Mouse (Mus musculus) intestine, embryonic 15.5 days (tissue): ENCODE measurements around the gene Ier2. TPM values are rescaled to one million over a fixed set of nuclear protein-coding genes. Genes with fewer than 3 reads are reported as not detected.
"Not testable (repeated sequence)": the region's sequence is repeated elsewhere in the genome, so short reads cannot be mapped to it uniquely, and the experiment has no call there.

Source experiments
- ATAC-seq: fragments of 200-750 bp; cut with Nextera tagmentation; 2 replicates; pipeline ENCODE4 v1.8.0; 2017; ENCODE audit warnings: moderate TSS enrichment, moderate library complexity
- H3K27ac ChIP-seq: fragments of 300-500 bp; sonication (generic); 2 replicates; pipeline ENCODE4 v1.5.1; 2015; ENCODE audit warnings: mild to moderate bottlenecking, inconsistent platforms
- H3K27me3 ChIP-seq: fragments of 300-500 bp; sonication (generic); replicated peaks from 2 replicates; pipeline ENCODE4 v1.6.1; 2015; ENCODE audit warnings: inconsistent platforms
- H3K36me3 ChIP-seq: fragments of 300-500 bp; sonication (generic); 2 replicates; pipeline ENCODE4 v1.6.1; 2015; ENCODE audit warnings: inconsistent platforms
- H3K4me1 ChIP-seq: fragments of 300-500 bp; sonication (generic); replicated peaks from 2 replicates; pipeline ENCODE4 v1.6.1; 2015; ENCODE audit warnings: inconsistent platforms
- H3K4me2 ChIP-seq: fragments of 300-500 bp; sonication (generic); replicated peaks from 2 replicates; pipeline ENCODE4 v1.6.1; 2015; ENCODE audit warnings: mild to moderate bottlenecking, inconsistent platforms
- H3K4me3 ChIP-seq: fragments of 300-500 bp; sonication (generic); replicated peaks from 2 replicates; pipeline ENCODE4 v1.5.1; 2015; ENCODE audit warnings: inconsistent platforms
- H3K9ac ChIP-seq: fragments of 300-500 bp; sonication (generic); 2 replicates; pipeline ENCODE4 v1.6.1; 2015; ENCODE audit warnings: inconsistent platforms
- H3K9me3 ChIP-seq: fragments of 300-500 bp; sonication (generic); 2 replicates; pipeline ENCODE4 v1.6.1; 2016; ENCODE audit warnings: inconsistent platforms
- WGBS: fragments of 180-500 bp; shearing (Covaris S2); methylation state at CpG from one replicate; pipeline ENCODE4 v1.1.7; 2015; 5-methylcytosine and 5-hydroxymethylcytosine counted together
- polyA plus RNA-seq: library from polyadenylated mRNA; unstranded; fragments of >200 nt; fragmentation: Nextera tagmentation; extraction: Ambion mirVana; gene quantifications from 2 replicates; pipeline ENCODE4 v1.2.1, GENCODE M21; 2015

The Ier2 gene
- polyA plus RNA-seq, 1 experiment from 2014 or later = 85.5 TPM

DNA sequence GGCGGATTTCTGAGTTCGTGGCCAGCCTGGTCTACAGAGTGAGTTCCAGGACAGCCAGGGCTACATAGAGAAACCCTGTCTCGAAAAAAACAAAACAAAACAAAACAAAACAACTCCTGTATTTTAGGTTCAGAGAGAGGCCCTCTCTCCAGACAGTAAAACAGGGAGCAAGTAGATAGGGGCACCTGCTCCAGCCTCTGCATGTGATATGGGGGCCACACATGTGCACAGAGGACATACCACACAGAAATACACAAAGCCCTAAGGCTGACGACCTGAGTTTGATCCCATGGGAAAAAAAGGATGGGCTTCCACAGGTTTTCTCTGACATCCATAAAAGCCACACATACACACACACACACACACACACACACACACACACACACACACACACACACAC lies 39.2 kb downstream of the Ier2 start:
- H3K4me3 ChIP-seq, H3K4me1 ChIP-seq, H3K27ac ChIP-seq, ATAC-seq, H3K9ac ChIP-seq, H3K36me3 ChIP-seq, H3K4me2 ChIP-seq, H3K27me3 ChIP-seq, H3K9me3 ChIP-seq: not testable (repeated sequence)
- WGBS = 74% methylated on average over 4 of the region's 4 CpGs

DNA sequence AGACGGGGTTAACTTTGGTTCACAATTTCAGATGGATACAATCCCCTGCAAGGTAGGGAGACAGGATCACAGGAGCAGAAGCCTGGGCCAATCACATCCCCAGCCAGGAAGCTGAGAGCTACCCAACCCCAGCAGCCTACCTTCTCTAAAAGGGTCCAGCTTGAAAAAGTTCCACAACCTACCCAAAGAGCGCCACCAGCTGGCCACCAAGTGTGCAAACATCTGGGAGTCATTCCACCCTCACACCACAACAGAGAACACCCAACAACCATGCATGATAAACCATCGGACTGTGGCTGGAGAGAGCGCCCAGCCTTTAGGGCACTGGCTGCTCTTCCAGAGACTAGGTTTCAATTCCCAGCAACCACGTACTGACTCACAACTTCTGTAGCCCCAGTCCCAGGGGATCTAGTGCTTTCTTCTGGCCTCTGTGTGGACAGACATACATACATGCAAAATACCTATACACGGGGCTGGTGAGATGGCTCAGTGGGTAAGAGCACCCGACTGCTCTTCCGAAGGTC lies 41.5 kb downstream of the Ier2 start:
- Histone ChIP-seq H3K27me3 (0 out of 2 replicates have a peak, but pooled peaks cover 3% of the 10 kb centered on the region), H3K4me1 (no peaks in the 10 kb centered on the region), H3K36me3 (no peaks in the 10 kb centered on the region), H3K4me3 (no peak overlapping the region), H3K9me3 (no peaks in the 10 kb centered on the region), H3K27ac (no peak overlapping the region), H3K9ac (no peak overlapping the region), H3K4me2 (no peak overlapping the region)
- no peak for ATAC-seq
- WGBS = 72% methylated on average over 8 of the region's 8 CpGs

DNA sequence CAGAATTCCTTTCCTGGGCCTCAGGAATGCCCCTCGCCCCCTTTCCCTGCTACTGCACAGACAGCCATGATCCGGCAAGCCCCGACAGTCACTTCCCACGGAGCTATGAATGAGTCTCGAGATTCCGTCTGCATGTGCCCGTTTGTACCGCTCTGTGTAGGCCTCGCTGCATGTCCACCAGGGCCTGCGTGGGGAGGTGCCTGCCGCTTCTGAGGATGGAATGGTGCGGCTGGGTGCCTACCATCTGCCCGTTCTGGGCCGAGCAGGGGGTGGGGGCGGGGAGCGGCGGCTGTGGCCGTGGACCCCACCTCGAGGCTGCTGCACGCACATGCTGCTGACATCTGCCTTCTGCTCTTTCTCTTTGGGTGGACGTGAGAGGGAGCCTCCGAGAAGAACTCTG lies 45.6 kb downstream of the Ier2 start:
- Histone ChIP-seq H3K27ac (no peak overlapping the region), H3K9me3 (no peaks in the 10 kb centered on the region), H3K9ac (no peak overlapping the region), H3K4me3 (no peak overlapping the region), H3K36me3 (no peaks in the 10 kb centered on the region), H3K4me2 (no peak overlapping the region), H3K27me3 (0 out of 2 replicates have a peak, but pooled peaks cover 5% of the 10 kb centered on the region), H3K4me1 (no peaks in the 10 kb centered on the region)
- ATAC-seq = no peak
- 56% methylated on average over 22 of the region's 22 CpGs for WGBS

DNA sequence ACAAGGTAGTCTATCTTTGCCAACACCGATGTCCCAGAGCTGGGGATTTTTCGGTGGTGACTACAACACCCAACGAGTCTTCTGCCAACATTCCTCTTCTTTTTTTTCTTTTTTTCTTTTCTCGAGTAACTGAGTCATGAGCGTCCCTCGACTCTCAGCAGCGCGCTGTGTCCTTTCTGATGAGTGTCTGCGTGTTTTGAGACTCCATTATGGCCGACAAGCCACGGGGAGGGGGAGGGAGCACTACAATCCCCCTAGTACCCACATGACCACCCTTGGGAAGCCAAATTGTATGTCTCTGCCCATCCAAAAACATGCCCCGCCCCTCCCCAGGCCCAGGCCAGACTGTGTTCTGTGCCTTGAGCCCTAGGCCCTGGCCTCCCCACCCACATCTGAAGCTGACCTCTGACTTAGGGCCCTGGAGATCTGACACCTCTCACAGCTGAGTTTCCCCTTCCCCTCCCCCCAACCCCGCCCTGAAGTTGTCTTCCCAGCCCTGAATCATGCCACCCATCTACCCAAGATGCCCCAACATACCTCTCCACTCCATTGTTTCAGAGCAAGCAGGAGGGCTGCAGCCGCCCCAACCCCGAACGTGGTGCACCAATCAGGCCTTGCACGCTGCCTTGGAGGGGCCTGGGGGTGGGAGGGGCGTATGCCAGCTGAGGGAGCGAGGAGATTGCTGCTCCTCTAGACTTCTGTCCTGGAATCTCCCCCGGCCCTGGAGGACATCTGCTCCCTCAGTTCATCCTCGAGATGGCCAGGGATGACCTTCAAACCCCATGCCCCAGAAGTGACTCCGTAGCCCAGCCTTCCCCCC lies 46.8 kb downstream of the Ier2 start:
- no peaks in the 10 kb centered on the region for H3K9me3 ChIP-seq
- no peaks in the 10 kb centered on the region for H3K36me3 ChIP-seq
- H3K4me2 ChIP-seq = no peak overlapping the region
- H3K27ac ChIP-seq = no peak overlapping the region
- ATAC-seq = no peak
- H3K27me3 ChIP-seq = 0 out of 2 replicates have a peak, but pooled peaks cover 5% of the 10 kb centered on the region
- no peaks in the 10 kb centered on the region for H3K4me1 ChIP-seq
- no peak overlapping the region for H3K9ac ChIP-seq
- H3K4me3 ChIP-seq = no peak overlapping the region
- 39% methylated on average over 22 of the region's 22 CpGs for WGBS

DNA sequence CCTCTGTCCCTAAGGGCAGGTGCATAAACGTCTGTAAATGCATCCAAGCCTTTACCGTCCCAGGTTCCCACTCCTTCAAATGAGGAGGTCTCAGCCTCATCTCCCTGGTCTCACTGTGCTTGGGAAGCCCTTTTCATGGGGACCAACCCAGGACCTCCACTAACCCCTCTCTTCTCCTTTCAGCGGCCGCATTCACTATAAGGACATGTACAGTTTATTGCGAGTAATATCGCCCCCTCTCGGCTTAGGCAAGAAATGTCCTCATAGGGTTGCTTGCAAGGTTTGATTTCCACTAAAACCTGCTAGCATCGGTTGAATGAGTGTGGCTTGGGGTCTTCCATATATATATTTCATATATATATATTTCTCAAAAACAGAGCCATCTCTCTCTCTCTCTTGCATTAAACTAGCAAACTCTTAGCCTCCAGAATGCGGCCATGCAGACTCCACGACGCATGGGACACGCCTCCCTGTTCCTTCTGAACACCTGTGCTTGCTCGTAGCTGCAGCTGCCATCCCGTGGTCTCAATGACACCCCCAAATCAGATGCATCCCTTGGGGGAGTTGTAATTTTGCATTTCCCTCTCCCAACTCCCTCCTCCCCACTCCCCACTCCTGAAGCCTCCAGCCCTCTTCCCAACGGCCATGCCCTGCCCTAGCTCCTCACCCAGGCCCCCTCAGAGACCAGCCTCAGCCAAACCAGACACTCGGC lies 48.0 kb downstream of the Ier2 start:
- no peak overlapping the region for H3K27ac ChIP-seq
- H3K36me3 ChIP-seq = no peaks in the 10 kb centered on the region
- no peaks in the 10 kb centered on the region for H3K9me3 ChIP-seq
- H3K27me3 ChIP-seq = 0 out of 2 replicates have a peak, but pooled peaks cover 5% of the 10 kb centered on the region
- H3K4me3 ChIP-seq = no peak overlapping the region
- H3K4me2 ChIP-seq = no peak overlapping the region
- no peaks in the 10 kb centered on the region for H3K4me1 ChIP-seq
- ATAC-seq = no peak
- WGBS = 35% methylated on average over 16 of the region's 16 CpGs
- no peak overlapping the region for H3K9ac ChIP-seq

Other genes starting within 250 kb of the Ier2 start
- gene Trmt1, start 23.5 kb upstream of the Ier2 start, polyA plus RNA-seq = 59.9 and 68.3 TPM in 2 replicates
- 14.8 and 17.0 TPM in 2 replicates for gene Nacc1, start 25.0 kb upstream of the Ier2 start, polyA plus RNA-seq
- gene Lyl1, start 38.6 kb upstream of the Ier2 start, polyA plus RNA-seq = 5.1 and 5.5 TPM in 2 replicates
- 3.1 and 3.7 TPM in 2 replicates for gene G430095P16Rik, start 60.2 kb upstream of the Ier2 start, polyA plus RNA-seq
- 14.2 and 14.8 TPM in 2 replicates for gene Nfix, start 137.5 kb upstream of the Ier2 start, polyA plus RNA-seq
- gene Dand5, start 160.0 kb upstream of the Ier2 start, polyA plus RNA-seq = 4.5 and 5.3 TPM in 2 replicates
- 61.7 and 62.6 TPM in 2 replicates for gene Gadd45gip1, start 168.7 kb upstream of the Ier2 start, polyA plus RNA-seq
- gene Rad23a, start 177.8 kb upstream of the Ier2 start, polyA plus RNA-seq = 102 and 106 TPM in 2 replicates
- 1,038 and 1,157 TPM in 2 replicates for gene Calr, start 184.1 kb upstream of the Ier2 start, polyA plus RNA-seq
- 83.1 and 92.7 TPM in 2 replicates for gene Farsa, start 194.1 kb upstream of the Ier2 start, polyA plus RNA-seq
- gene Syce2, start 209.3 kb upstream of the Ier2 start, polyA plus RNA-seq = 49.9 and 54.4 TPM in 2 replicates
- gene Gcdh, start 231.1 kb upstream of the Ier2 start, polyA plus RNA-seq = 42.8 and 49.2 TPM in 2 replicates
- 6.4 and 7.7 TPM in 2 replicates for gene Klf1, start 239.1 kb upstream of the Ier2 start, polyA plus RNA-seq
- gene Dnase2a, start 245.7 kb upstream of the Ier2 start, polyA plus RNA-seq = 8.7 and 10.2 TPM in 2 replicates